Mouse (Mus musculus) midbrain, postnatal 0 days (tissue): ENCODE data around the gene Pus7l. TPM values are rescaled to one million over a fixed set of nuclear protein-coding genes. Genes with fewer than 3 reads are reported as not detected.

ENCODE experiments used
- ATAC-seq: fragments of 200-750 bp; cut with Nextera tagmentation; 2 replicates; pipeline ENCODE4 v1.8.0; 2017; ENCODE audit warnings: moderate number of reproducible peaks, mild to moderate bottlenecking, moderate TSS enrichment, moderate library complexity; ENCODE audit not compliant: low FRiP score
- DNase-seq: peaks from one replicate; pipeline ENCODE4 v3.0.0-alpha.2; 2015; ENCODE audit warnings: low spot score
- H3K27ac ChIP-seq: fragments of 300-500 bp; sonication (generic); 2 replicates; pipeline ENCODE4 v1.5.1; 2014; ENCODE audit warnings: low read depth, mild to moderate bottlenecking, low read length, mixed read lengths
- H3K27me3 ChIP-seq: fragments of 300-500 bp; sonication (generic); 2 replicates; pipeline ENCODE4 v1.6.1; 2014; ENCODE audit warnings: low read length, control low read depth, mixed read lengths; ENCODE audit not compliant: insufficient read depth
- H3K36me3 ChIP-seq: fragments of 300-500 bp; sonication (generic); 2 replicates; pipeline ENCODE4 v1.6.1; 2014; ENCODE audit warnings: low read length, control low read depth, mixed read lengths; ENCODE audit not compliant: insufficient read depth
- H3K4me1 ChIP-seq: fragments of 300-500 bp; sonication (generic); 2 replicates; pipeline ENCODE4 v1.6.1; 2014; ENCODE audit warnings: mild to moderate bottlenecking, control low read depth, antibody characterized with exemption, low read length, mixed read lengths; ENCODE audit not compliant: insufficient read depth
- H3K4me2 ChIP-seq: fragments of 300-500 bp; sonication (generic); 2 replicates; pipeline ENCODE4 v1.6.1; 2014; ENCODE audit warnings: low read depth, mild to moderate bottlenecking, low read length, mixed read lengths; ENCODE audit not compliant: poor library complexity, severe bottlenecking
- H3K4me3 ChIP-seq: fragments of 300-500 bp; sonication (generic); 2 replicates; pipeline ENCODE4 v1.5.1; 2014; ENCODE audit warnings: low read depth, mild to moderate bottlenecking, low read length, moderate library complexity
- H3K9ac ChIP-seq: fragments of 300-500 bp; sonication (generic); replicated peaks from 2 replicates; pipeline ENCODE4 v1.6.1; 2014; ENCODE audit warnings: mild to moderate bottlenecking, low read length, moderate library complexity, mixed read lengths; ENCODE audit not compliant: poor library complexity, severe bottlenecking
- H3K9me3 ChIP-seq: fragments of 300-500 bp; sonication (generic); 2 replicates; pipeline ENCODE4 v1.6.1; 2016; ENCODE audit warnings: low read length, control low read depth
- CTCF ChIP-seq: IDR thresholded peaks from 2 replicates; pipeline ENCODE4 v1.5.1; 2016; ENCODE audit warnings: antibody characterized with exemption, mild to moderate bottlenecking
- WGBS: fragments of 180-500 bp; shearing (Covaris S2); extraction: QIAGEN DNeasy Blood & Tissue Kit; methylation state at CpG from one replicate; pipeline ENCODE4 v1.1.7; 2014; 5-methylcytosine and 5-hydroxymethylcytosine counted together
- polyA plus RNA-seq: library from polyadenylated mRNA; unstranded; fragments of >200 nt; fragmentation: Nextera tagmentation; extraction: Ambion mirVana; gene quantifications from 2 replicates; pipeline ENCODE4 v1.2.1, GENCODE M21; 2015
- total RNA-seq: library from RNA; depleted of rRNA; stranded (reverse); fragments of >200 nt; gene quantifications from 2 replicates; pipeline ENCODE4 v1.2.3, GENCODE M21; 2014

The Pus7l gene
- total and polyA plus RNA-seq, 2 experiments from 2014 or later, result 4.5 to 4.8 TPM

DNA sequence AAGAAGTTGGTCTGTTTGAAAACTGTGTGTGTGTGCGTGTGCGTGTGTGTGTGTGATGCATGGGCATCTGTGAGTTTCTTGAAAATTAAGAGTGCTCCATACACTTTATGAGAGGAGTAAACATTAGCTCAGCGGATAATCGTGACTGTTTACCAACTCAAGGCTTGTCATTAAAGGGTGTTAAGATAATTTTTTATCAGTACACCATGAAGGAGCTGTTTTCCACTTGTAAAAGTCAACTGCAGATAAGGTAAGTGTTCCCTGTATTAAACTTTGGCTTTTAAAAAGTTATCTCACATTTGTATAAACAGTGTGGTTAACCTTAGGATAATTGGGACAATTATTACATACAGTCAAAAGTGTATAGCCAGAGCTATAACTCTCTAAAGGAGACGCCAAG lies 11.0 kb downstream of the Pus7l start:
- ATAC-seq (no peak), DNase-seq (no peak)
- Histone ChIP-seq H3K4me3 (no peak overlapping the region), H3K4me2 (no peak overlapping the region), H3K27me3 (no peaks in the 10 kb centered on the region), H3K27ac (no peak overlapping the region), H3K9me3 (no peaks in the 10 kb centered on the region), H3K36me3 (no peaks in the 10 kb centered on the region), H3K9ac (no peak overlapping the region), H3K4me1 (no peaks in the 10 kb centered on the region)
- WGBS, result 91% methylated on average over 5 of the region's 5 CpGs
- TF ChIP-seq CTCF, result no peak

DNA sequence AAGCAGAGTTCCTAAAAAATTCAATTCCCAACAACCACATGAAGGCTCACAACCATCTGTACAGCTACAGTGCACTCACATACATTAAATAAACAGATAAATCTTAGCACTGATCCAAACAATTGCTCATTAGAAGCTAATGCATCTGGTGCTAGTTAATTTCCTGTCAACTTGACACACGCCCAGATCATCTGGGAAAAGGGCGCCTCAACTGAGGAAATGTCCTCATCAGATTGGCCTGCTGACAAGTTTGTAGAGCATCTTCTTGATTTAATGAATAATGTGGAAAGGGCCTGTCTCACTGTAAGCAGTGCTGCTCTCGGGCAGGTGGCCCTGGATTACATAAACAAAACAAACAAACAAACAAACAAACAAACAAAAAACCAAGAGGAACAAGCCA lies 12.8 kb downstream of the Pus7l start:
- H3K27me3 ChIP-seq, result no peaks in the 10 kb centered on the region
- TF ChIP-seq CTCF, result no peak

DNA sequence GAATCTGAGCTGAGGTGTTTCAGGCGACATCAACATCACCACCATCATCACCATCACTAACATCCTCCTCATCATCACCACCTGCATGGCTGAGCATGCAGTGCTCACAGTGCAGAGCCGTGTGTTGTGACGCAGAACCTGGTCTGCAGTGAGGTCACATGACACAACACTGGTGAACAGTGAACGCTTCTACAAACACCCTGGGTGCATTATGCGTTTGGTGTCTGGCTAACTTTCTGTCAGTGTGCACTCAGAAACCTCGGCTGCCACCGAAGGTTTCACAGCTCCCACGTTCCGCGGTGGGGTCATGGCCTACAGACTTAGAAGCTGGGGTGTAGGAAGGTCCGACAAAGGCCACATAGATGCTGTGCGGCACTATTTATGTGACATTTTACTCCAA lies 18.4 kb downstream of the Pus7l start:
- DNase-seq, result no peak
- H3K4me3 ChIP-seq, result no peak overlapping the region
- no peak overlapping the region for H3K27ac ChIP-seq
- 81% methylated on average over 12 of the region's 12 CpGs for WGBS
- H3K36me3 ChIP-seq, result no peaks in the 10 kb centered on the region
- no peaks in the 10 kb centered on the region for H3K9me3 ChIP-seq
- ATAC-seq, result no peak
- H3K9ac ChIP-seq, result no peak overlapping the region
- H3K27me3 ChIP-seq, result no peaks in the 10 kb centered on the region
- no peaks in the 10 kb centered on the region for H3K4me1 ChIP-seq
- TF ChIP-seq CTCF, result no peak
- H3K4me2 ChIP-seq, result no peak overlapping the region

More for the DNA sequence above, 12.8 kb downstream of the Pus7l start:
- H3K36me3 ChIP-seq, result no peaks in the 10 kb centered on the region
- WGBS, result 93% methylated on average over 3 of the region's 3 CpGs
- no peaks in the 10 kb centered on the region for H3K9me3 ChIP-seq
- H3K4me3 ChIP-seq, result no peak overlapping the region
- no peaks in the 10 kb centered on the region for H3K4me1 ChIP-seq
- no peak for DNase-seq
- no peak overlapping the region for H3K27ac ChIP-seq
- no peak for ATAC-seq
- no peak overlapping the region for H3K4me2 ChIP-seq
- H3K9ac ChIP-seq, result no peak overlapping the region

DNA sequence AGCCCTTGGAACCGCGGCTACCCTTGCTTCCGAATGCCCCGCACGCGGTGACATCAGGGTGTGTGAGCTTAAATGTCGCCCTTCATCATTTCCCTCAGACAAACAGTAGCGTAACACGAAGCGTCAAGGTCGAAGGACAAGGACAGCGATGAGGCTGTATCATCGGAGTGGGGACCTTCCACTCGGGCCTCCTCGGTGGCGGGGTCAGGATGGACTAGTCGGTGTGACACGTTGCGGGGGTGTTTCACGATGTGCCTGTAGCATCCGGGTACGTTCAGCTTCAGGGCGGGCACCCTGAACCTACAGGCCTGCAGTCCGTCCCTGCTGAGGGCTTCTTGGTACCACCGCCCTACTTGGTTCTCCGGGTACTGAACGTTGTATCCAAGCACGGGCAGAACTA lies 20.1 kb downstream of the Pus7l start:
- TF ChIP-seq CTCF, result no peak
- ATAC-seq (no peak), DNase-seq (no peak)
- WGBS, result 91% methylated on average over 28 of the region's 28 CpGs
- Histone ChIP-seq H3K9ac (no peak overlapping the region), H3K36me3 (no peaks in the 10 kb centered on the region), H3K9me3 (no peaks in the 10 kb centered on the region), H3K4me3 (no peak overlapping the region), H3K27ac (no peak overlapping the region), H3K4me2 (no peak overlapping the region), H3K4me1 (no peaks in the 10 kb centered on the region), H3K27me3 (no peaks in the 10 kb centered on the region)

DNA sequence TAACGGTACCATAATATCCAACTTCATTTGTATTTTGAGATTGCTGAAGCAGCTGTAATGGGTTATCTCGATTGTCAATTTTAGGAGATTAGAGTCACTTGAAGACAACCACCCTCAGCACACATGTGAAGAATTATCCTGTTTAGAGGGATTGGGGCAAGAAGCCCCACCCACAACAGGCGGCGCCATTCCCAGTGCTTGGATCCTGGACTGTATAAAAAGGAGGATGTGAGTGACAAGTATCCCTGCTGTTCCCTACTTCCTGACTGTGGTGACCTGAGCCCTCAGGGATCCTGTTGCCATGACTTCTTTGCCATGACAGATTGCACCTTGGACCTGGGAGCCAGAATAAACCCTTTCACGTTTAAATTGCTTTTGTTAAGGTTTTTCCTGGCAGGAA lies 22.4 kb downstream of the Pus7l start:
- no peaks in the 10 kb centered on the region for H3K4me1 ChIP-seq
- ATAC-seq, result no peak
- TF ChIP-seq CTCF, result no peak
- H3K4me2 ChIP-seq, result no peak overlapping the region
- no peaks in the 10 kb centered on the region for H3K36me3 ChIP-seq
- H3K4me3 ChIP-seq, result no peak overlapping the region
- DNase-seq, result no peak
- no peak overlapping the region for H3K27ac ChIP-seq
- no peaks in the 10 kb centered on the region for H3K9me3 ChIP-seq
- H3K9ac ChIP-seq, result no peak overlapping the region
- 79% methylated on average over 5 of the region's 5 CpGs for WGBS
- H3K27me3 ChIP-seq, result no peaks in the 10 kb centered on the region

- WGBS, result 45% methylated on average over 9 of the region's 9 CpGs
Observed at GRCm38 (mm10) chr15:94520205-94520900, 23.0 kb downstream of the Pus7l start.

More at GRCm38 (mm10) chr15:94520205-94520900, 23.0 kb downstream of the Pus7l start:
- H3K27me3 ChIP-seq, result no peaks in the 10 kb centered on the region
- H3K9ac ChIP-seq, result no peak overlapping the region
- no peaks in the 10 kb centered on the region for H3K9me3 ChIP-seq
- H3K4me2 ChIP-seq, result no peak overlapping the region
- ATAC-seq, result no peak
- peak; percentile 91 for DNase-seq
- no peak overlapping the region for H3K27ac ChIP-seq
- no peaks in the 10 kb centered on the region for H3K4me1 ChIP-seq
- no peak overlapping the region for H3K4me3 ChIP-seq
- TF ChIP-seq CTCF, result peak; percentile 90
- no peaks in the 10 kb centered on the region for H3K36me3 ChIP-seq
